Comparison of ENCODE assay signal across 8 mouse cellular contexts in the genomic region with DNA sequence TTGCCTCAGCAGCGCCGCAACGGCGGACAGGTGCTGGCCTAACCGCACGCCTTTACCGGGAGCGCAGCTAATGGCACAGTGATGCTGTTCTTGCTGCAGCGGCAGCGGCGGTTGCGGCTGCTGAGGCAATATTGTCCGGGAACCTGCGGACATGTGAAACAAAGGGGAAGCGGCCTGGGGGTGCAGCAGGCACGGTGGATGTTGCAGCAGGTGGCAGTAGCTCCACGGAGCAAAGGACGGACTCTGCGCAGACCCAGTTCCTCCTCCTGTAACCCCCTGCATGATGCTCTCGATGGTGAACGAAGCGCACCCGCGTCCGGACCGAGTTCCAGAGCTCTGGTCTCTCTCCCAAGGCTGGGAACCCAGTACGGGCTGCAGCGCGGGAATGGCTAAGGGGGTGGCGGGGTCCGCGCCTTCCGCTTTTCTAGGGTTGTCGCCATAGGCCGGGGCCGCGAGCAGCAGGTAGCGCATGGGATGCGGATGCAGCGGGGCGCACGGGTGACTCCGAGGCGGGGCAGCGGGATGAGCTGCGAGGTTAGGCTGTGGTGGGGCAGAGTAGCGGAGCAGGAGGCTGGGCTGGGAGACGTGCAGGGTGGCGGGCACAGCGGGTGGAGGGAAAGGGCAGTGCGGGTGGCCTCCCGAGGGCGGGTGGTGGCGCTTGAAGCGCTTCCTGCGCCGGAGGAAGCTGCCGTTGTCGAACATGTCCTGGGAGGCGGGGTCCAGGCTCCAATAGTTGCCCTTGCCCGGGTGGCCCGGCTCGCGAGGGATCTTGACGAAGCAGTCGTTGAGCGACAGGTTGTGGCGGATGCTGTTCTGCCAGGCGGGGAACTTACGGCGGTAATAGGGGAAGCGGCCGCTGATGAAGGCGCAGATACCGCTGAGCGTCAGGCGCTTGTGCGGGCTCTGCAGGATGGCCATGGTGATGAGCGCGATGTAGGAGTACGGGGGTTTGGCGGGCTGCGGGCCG. TPM values are rescaled to one million over a fixed set of nuclear protein-coding genes. Genes with fewer than 3 reads are reported as not detected.
DNase-seq lines count a peak whose midpoint lies in the region; ATAC-seq and TF ChIP-seq lines count a peak whose summit lies in the region.

No protein-coding gene starts in this region.

- TF ChIP-seq POLR2A in heart, adult 2 months (IDR thresholded peaks at IDR 0.05; ENCODE audit: insufficient read depth, low read depth, low read length): no peak

- H3K4me1 ChIP-seq in heart, adult 2 months (ENCODE audit: control insufficient read depth, insufficient read depth, low read length): no peaks in the 10 kb centered on the region; the same call in 1 of the 2 replicates
- H3K4me1 ChIP-seq in midbrain, embryonic 16.5 days (ENCODE audit: control insufficient read depth, insufficient read depth, low read length): peaks cover 21% of the 10 kb centered on the region

- no peaks in the 10 kb centered on the region for H3K9me3 ChIP-seq in midbrain, embryonic 16.5 days (replicated peaks; ENCODE audit: control insufficient read depth, low read length, poor library complexity, severe bottlenecking)

- H3K9ac ChIP-seq in heart, adult 2 months (ENCODE audit: low read depth, low read length): no peak overlapping the region
- no peak overlapping the region for H3K9ac ChIP-seq in midbrain, embryonic 16.5 days (ENCODE audit: low read depth, low read length)

- peak overlapping the region; percentile 32 for H3K4me3 ChIP-seq in heart, adult 2 months
- H3K4me3 ChIP-seq in midbrain, embryonic 16.5 days (ENCODE audit: low read depth, low read length): peak overlapping the region; percentile 40

- no peak overlapping the region for H3K27ac ChIP-seq in heart, adult 2 months
- H3K27ac ChIP-seq in midbrain, embryonic 16.5 days (ENCODE audit: low read length): no peak overlapping the region

- TF ChIP-seq EP300 in heart, adult 2 months (IDR thresholded peaks at IDR 0.05; ENCODE audit: insufficient read depth, low read depth, low read length): no peak

- H3K79me2 ChIP-seq in heart, adult 2 months (replicated peaks; ENCODE audit: control insufficient read depth, insufficient read depth, low read length): no peaks in the 10 kb centered on the region

- H3K4me2 ChIP-seq in midbrain, embryonic 16.5 days (ENCODE audit: low read length): peak overlapping the region; percentile 62

- peaks cover 27% of the 10 kb centered on the region for H3K27me3 ChIP-seq in heart, adult 2 months (ENCODE audit: control insufficient read depth, insufficient read depth, low read length)
- peaks cover 63% of the 10 kb centered on the region for H3K27me3 ChIP-seq in midbrain, embryonic 16.5 days (ENCODE audit: control insufficient read depth, insufficient read depth, low read depth, low read length)

- H3K36me3 ChIP-seq in heart, adult 2 months (ENCODE audit: control insufficient read depth, insufficient read depth, low read length): no peaks in the 10 kb centered on the region
- H3K36me3 ChIP-seq in midbrain, embryonic 16.5 days (ENCODE audit: control insufficient read depth, insufficient read depth, low read length): no peaks in the 10 kb centered on the region

- 2% methylated on average over 84 of the region's 84 CpGs for WGBS in heart, adult 2 months
- WGBS in midbrain, embryonic 16.5 days: under 1% methylated on average over 84 of the region's 84 CpGs

- no peak for TF ChIP-seq CTCF in heart, adult 2 months (IDR thresholded peaks at IDR 0.05)

- intact Hi-C loops in heart, adult 2 months (cut with DNase I): no loop called here
- intact Hi-C loops in heart, postnatal 25 days (cut with DNase I): no loop called here

- DNase-seq in heart, adult 2 months: peak; percentile 16 to 27
- DNase-seq in heart, postnatal 25 days (ENCODE audit: low spot score): no peak
- DNase-seq in R1 (ENCODE audit: low read depth, low spot score): peak; percentile 68
- DNase-seq in forelimb bud, embryonic 11.5 days (ENCODE audit: low read depth, low spot score): peak; percentile 38
- peak; percentile 34 for DNase-seq in kidney, postnatal 10 days
- DNase-seq in adipocyte (ENCODE audit: low spot score): no peak
- no peak for DNase-seq in ovary, postnatal 14 days (ENCODE audit: low spot score)

- ATAC-seq in midbrain, embryonic 16.5 days: peak; percentile 61

RNA-seq across cellular contexts. Expression of a gene that starts 1.1 kb away (rescaled TPM):
- total RNA-seq in heart, adult 2 months (2021): not detected
- polyA plus RNA-seq in heart, adult 2 months (2012; rRNA removed): not detected in 2 replicates
- not detected for total RNA-seq in heart, postnatal 25 days (2021)
- 0.15 and 0.21 TPM in 2 replicates for polyA plus RNA-seq in midbrain, embryonic 16.5 days (2015; fragmentation: Nextera tagmentation; extraction: Ambion mirVana)

RNA-seq across cellular contexts. Expression of a gene that starts 24.4 kb away (rescaled TPM):
- 100 to 1,000 TPM; 930 to 977 TPM for total RNA-seq in heart, adult 2 months (2021)
- polyA plus RNA-seq in heart, adult 2 months (2012; rRNA removed): 215 and 395 TPM in 2 replicates
- 1,000 to 10,000 TPM; 1,136 to 1,153 TPM for total RNA-seq in heart, postnatal 25 days (2021)
- polyA plus RNA-seq in midbrain, embryonic 16.5 days (2015; fragmentation: Nextera tagmentation; extraction: Ambion mirVana): 243 and 260 TPM in 2 replicates

RNA-seq across cellular contexts. Expression of a gene that starts 38.2 kb away (rescaled TPM):
- 100 to 1,000 TPM in 1 of 2 experiments, 10 to 100 TPM in 1; 93.8 to 103 TPM for total RNA-seq in heart, adult 2 months (2021)
- 48.6 and 95.9 TPM in 2 replicates for polyA plus RNA-seq in heart, adult 2 months (2012; rRNA removed)
- 10 to 100 TPM; 93.4 to 99.9 TPM for total RNA-seq in heart, postnatal 25 days (2021)
- 0.63 and 0.83 TPM in 2 replicates for polyA plus RNA-seq in midbrain, embryonic 16.5 days (2015; fragmentation: Nextera tagmentation; extraction: Ambion mirVana)

Comparison
In these comparisons a context has a peak if more than half of its experiments do, and no peak if none do; other contexts are left out.
1. DNase-seq: peak in heart, adult 2 months (2 of 2), R1 (single experiment), forelimb bud, embryonic 11.5 days (single experiment) and kidney, postnatal 10 days (single experiment); none in heart, postnatal 25 days (single experiment), adipocyte (single experiment) and ovary, postnatal 14 days (single experiment).